Mouse (Mus musculus) lung, postnatal 36 days (tissue): ENCODE data around the gene Nphs1.
"Not testable (repeated sequence)": the region's sequence is repeated elsewhere in the genome, so short reads cannot be mapped to it uniquely, and the experiment has no call there.

ENCODE experiments used
- DNase-seq: peaks from one replicate; pipeline ENCODE4 v3.0.0; 2022; ENCODE audit warnings: mixed read lengths

Gene Nphs1

GRCm38 (mm10) chr7:30493401-30493931 is 35.4 kb downstream of the Nphs1 start, which contains the start of gene Prodh2:
TSS of gene Prodh2 (plus strand) at chr7:30493622.
- no peak for DNase-seq

GRCm38 (mm10) chr7:30495506-30496042 is 37.5 kb downstream of the Nphs1 start:
- DNase-seq: not testable (repeated sequence)

- DNase-seq: peak; percentile 11
These were observed 43.0 kb downstream of the Nphs1 start for GRCm38 (mm10) chr7:30501159-30501558.

GRCm38 (mm10) chr7:30508061-30508460 is 49.9 kb downstream of the Nphs1 start:
- no peak for DNase-seq

- no peak for DNase-seq
These were observed 57.1 kb downstream of the Nphs1 start for GRCm38 (mm10) chr7:30515003-30515760.

- DNase-seq: no peak
These were observed 60.2 kb downstream of the Nphs1 start for GRCm38 (mm10) chr7:30518325-30518724.

GRCm38 (mm10) chr7:30520396-30520795 is 62.3 kb downstream of the Nphs1 start:
- no peak for DNase-seq

- DNase-seq: no peak
These were observed 62.7 kb downstream of the Nphs1 start for GRCm38 (mm10) chr7:30520856-30521255.

GRCm38 (mm10) chr7:30522871-30523270 is 64.8 kb downstream of the Nphs1 start:
- DNase-seq: no peak

GRCm38 (mm10) chr7:30524487-30524886 is 66.4 kb downstream of the Nphs1 start:
- no peak for DNase-seq

GRCm38 (mm10) chr7:30525954-30526353 is 67.8 kb downstream of the Nphs1 start:
- DNase-seq: peak; percentile 41

- DNase-seq: no peak
These were observed 68.3 kb downstream of the Nphs1 start for GRCm38 (mm10) chr7:30526399-30526798.

GRCm38 (mm10) chr7:30526981-30527380 is 68.9 kb downstream of the Nphs1 start:
- DNase-seq: no peak

GRCm38 (mm10) chr7:30531291-30531815 is 73.2 kb downstream of the Nphs1 start:
- no peak for DNase-seq

- DNase-seq: no peak
These were observed 74.8 kb downstream of the Nphs1 start for GRCm38 (mm10) chr7:30532931-30533330.

- no peak for DNase-seq
These were observed 76.0 kb downstream of the Nphs1 start for GRCm38 (mm10) chr7:30533941-30534632.

GRCm38 (mm10) chr7:30534633-30535577 is 76.8 kb downstream of the Nphs1 start, which contains the start of gene Arhgap33:
TSS of gene Arhgap33 (minus strand) at chr7:30535060.
- DNase-seq: peak; percentile 98
